Mouse (Mus musculus) liver, embryonic 14.5 days (tissue): ENCODE data around the gene Unc13d. TPM values are rescaled to one million over a fixed set of nuclear protein-coding genes. Genes with fewer than 3 reads are reported as not detected.
A peak's percentile ranks its signal among the peaks of the same experiment; 100 is the strongest.

ENCODE experiments used
- ATAC-seq: fragments of 200-750 bp; cut with Nextera tagmentation; 2 replicates; pipeline ENCODE4 v1.8.0; 2017; ENCODE audit warnings: moderate number of reproducible peaks, mild to moderate bottlenecking, moderate library complexity; ENCODE audit not compliant: insufficient read depth
- DNase-seq, 3 experiments: peaks; one replicate each; pipeline ENCODE4 v3.0.0-alpha.2; 2012 to 2013; ENCODE audit warnings: low read depth in 3 of 3, low spot score in 3 of 3
- H3K27ac ChIP-seq: fragments of 300-500 bp; sonication (generic); 2 replicates; pipeline ENCODE4 v1.5.1; 2014; ENCODE audit warnings: moderate library complexity, mild to moderate bottlenecking, control low read depth, inconsistent platforms
- H3K27me3 ChIP-seq: fragments of 300-500 bp; sonication (generic); 2 replicates; pipeline ENCODE4 v1.6.1; 2014; ENCODE audit warnings: mild to moderate bottlenecking, low read length, moderate library complexity; ENCODE audit not compliant: control insufficient read depth, insufficient read depth
- H3K36me3 ChIP-seq: fragments of 300-500 bp; sonication (generic); replicated peaks from 2 replicates; pipeline ENCODE4 v1.6.1; 2014; ENCODE audit warnings: low read depth; ENCODE audit not compliant: control insufficient read depth, insufficient read depth
- H3K4me1 ChIP-seq, 2 experiments: fragments of 200-500 bp in 1 of 2; fragments of 300-500 bp in 1 of 2; sonication (generic) in 1 of 2; replicated peaks; 2 replicates each; pipeline ENCODE4 v1.6.1; 2012 to 2014; ENCODE audit warnings: antibody characterized with exemption in 1 of 2, inconsistent platforms in 1 of 2, low read length in 1 of 2; ENCODE audit not compliant: control insufficient read depth in 2 of 2, insufficient read depth in 2 of 2
- H3K4me2 ChIP-seq: fragments of 300-500 bp; sonication (generic); 2 replicates; pipeline ENCODE4 v1.6.1; 2014; ENCODE audit warnings: low read depth, mild to moderate bottlenecking, control low read depth, moderate library complexity
- H3K4me3 ChIP-seq, 2 experiments: fragments of 200-500 bp in 1 of 2; fragments of 300-500 bp in 1 of 2; sonication (generic) in 1 of 2; 2 replicates each; pipeline ENCODE4 v1.5.1; 2012 to 2014; ENCODE audit warnings: low read depth in 2 of 2, low read length in 2 of 2, mild to moderate bottlenecking in 2 of 2, control low read depth in 1 of 2, inconsistent platforms in 1 of 2, moderate library complexity in 1 of 2; ENCODE audit not compliant: insufficient read depth in 1 of 2
- H3K9ac ChIP-seq: fragments of 300-500 bp; sonication (generic); replicated peaks from 2 replicates; pipeline ENCODE4 v1.6.1; 2014; ENCODE audit warnings: mild to moderate bottlenecking, control low read depth, moderate library complexity
- H3K9me3 ChIP-seq: fragments of 300-500 bp; sonication (generic); 2 replicates; pipeline ENCODE4 v1.6.1; 2016; ENCODE audit warnings: low read length, mixed read lengths; ENCODE audit not compliant: control insufficient read depth
- CTCF ChIP-seq: IDR thresholded peaks from 2 replicates; pipeline ENCODE4 v1.5.1; 2016; ENCODE audit warnings: antibody characterized with exemption, low read depth, control low read depth
- EP300 ChIP-seq: IDR thresholded peaks from 2 replicates; pipeline ENCODE4 v1.6.1; 2016; ENCODE audit warnings: antibody characterized with exemption, low read depth
- WGBS: fragments of 180-500 bp; shearing (Covaris S2); extraction: QIAGEN DNeasy Blood & Tissue Kit; methylation state at CpG from one replicate; pipeline ENCODE4 v1.1.7; 2014; ENCODE audit not compliant: insufficient replicate concordance; 5-methylcytosine and 5-hydroxymethylcytosine counted together
- polyA plus RNA-seq, 2 experiments: library from polyadenylated mRNA; depleted of rRNA in 1 of 2; stranded (reverse) in 1 of 2; unstranded in 1 of 2; fragments of >200 nt; fragmentation: Nextera tagmentation in 1 of 2; extraction: Ambion mirVana in 1 of 2; gene quantifications; 2 replicates each; pipeline versions ENCODE4 v1.2.1 to v1.2.3; 2012 to 2014

Gene Unc13d
- polyA plus RNA-seq, 2 experiments = 16.8 to 18.7 TPM

DNA sequence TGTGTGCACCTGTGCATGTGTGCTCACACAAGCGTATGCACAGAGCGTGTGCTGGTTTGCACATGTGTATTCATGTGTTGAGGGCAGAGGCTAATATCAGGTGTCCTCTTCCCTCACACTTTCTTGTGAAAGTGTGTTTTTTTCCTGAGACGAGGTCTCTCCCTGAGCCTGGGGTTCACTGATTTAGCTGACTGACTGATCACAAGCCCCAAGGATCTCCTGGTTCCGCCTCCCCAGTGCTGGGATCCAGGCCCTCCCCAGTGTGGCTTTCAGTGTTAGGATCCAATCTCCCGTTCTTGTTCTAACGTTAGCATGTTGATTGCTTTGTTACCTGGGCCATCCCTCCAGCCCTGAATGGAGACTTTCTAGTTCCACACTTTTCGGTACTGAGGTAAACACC lies 23.1 kb upstream of the Unc13d start:
- 71% methylated on average over 7 of the region's 7 CpGs for WGBS
- DNase-seq = no peak
- Histone ChIP-seq H3K9ac (no peak overlapping the region), H3K27ac (no peak overlapping the region), H3K4me3 (no peak overlapping the region), H3K4me1 (peaks cover 13 to 40% of the 10 kb centered on the region in 2 experiments), H3K4me2 (no peak overlapping the region), H3K27me3 (no peaks in the 10 kb centered on the region), H3K36me3 (no peaks in the 10 kb centered on the region), H3K9me3 (peaks cover 4% of the 10 kb centered on the region)
- TF ChIP-seq EP300 = no peak
- TF ChIP-seq CTCF = no peak
- no peak for ATAC-seq

DNA sequence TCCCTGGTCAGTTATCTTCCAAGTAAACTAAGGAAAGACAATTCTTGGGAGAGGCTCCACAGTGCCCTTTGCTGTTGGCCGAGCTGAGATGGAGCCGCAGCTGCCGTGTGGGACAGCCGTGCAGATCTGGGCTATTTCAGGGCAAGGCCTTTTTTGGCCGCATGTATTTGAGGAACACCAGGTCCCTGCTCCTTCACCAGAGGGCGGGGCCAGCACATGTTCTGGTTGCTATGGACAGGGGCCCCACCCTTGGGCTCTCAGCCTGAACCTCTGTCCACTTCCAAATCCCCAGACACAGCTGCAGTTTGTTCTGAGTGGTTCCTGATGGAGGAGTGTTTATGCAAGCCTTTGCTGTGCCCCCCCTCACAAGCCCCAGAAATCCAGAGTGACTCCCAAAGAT lies 22.6 kb upstream of the Unc13d start:
- no peak overlapping the region for H3K4me3 ChIP-seq
- H3K9me3 ChIP-seq = peaks cover 4% of the 10 kb centered on the region
- 49% methylated on average over 6 of the region's 6 CpGs for WGBS
- no peak for ATAC-seq
- H3K9ac ChIP-seq = no peak overlapping the region
- no peak overlapping the region for H3K4me2 ChIP-seq
- no peaks in the 10 kb centered on the region for H3K27me3 ChIP-seq
- no peak for DNase-seq
- peaks cover 13 to 40% of the 10 kb centered on the region in 2 experiments for H3K4me1 ChIP-seq
- no peak for TF ChIP-seq CTCF
- no peak for TF ChIP-seq EP300
- no peaks in the 10 kb centered on the region for H3K36me3 ChIP-seq
- no peak overlapping the region for H3K27ac ChIP-seq

DNA sequence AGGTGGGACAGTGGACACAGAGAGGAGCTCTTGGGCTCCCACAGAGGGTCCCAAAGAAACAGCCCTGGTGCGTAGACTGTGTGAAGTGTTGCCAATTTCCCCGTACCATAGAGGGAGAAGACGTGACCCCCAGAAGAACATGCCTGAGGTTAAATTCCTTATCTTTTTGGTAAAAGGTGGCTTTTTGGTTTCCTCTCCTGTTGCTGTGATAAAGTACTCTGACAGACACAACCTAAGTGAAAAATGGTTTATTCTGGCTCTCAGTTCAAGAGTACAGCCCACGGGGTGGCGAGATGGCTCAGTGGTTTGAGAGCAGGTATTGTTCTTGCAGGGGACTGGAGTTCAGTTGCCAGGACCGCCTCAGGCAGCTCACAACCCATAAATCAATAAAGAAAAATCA lies 21.7 kb upstream of the Unc13d start:
- no peak overlapping the region for H3K4me3 ChIP-seq
- WGBS = 26% methylated on average over 6 of the region's 6 CpGs
- no peak overlapping the region for H3K9ac ChIP-seq
- H3K27me3 ChIP-seq = no peaks in the 10 kb centered on the region
- no peaks in the 10 kb centered on the region for H3K36me3 ChIP-seq
- TF ChIP-seq CTCF (no peak), EP300 (no peak)
- H3K27ac ChIP-seq = no peak overlapping the region
- H3K9me3 ChIP-seq = peaks cover 4% of the 10 kb centered on the region
- H3K4me2 ChIP-seq = no peak overlapping the region
- DNase-seq (no peak), ATAC-seq (no peak)
- peaks cover 11 to 41% of the 10 kb centered on the region in 2 experiments for H3K4me1 ChIP-seq

DNA sequence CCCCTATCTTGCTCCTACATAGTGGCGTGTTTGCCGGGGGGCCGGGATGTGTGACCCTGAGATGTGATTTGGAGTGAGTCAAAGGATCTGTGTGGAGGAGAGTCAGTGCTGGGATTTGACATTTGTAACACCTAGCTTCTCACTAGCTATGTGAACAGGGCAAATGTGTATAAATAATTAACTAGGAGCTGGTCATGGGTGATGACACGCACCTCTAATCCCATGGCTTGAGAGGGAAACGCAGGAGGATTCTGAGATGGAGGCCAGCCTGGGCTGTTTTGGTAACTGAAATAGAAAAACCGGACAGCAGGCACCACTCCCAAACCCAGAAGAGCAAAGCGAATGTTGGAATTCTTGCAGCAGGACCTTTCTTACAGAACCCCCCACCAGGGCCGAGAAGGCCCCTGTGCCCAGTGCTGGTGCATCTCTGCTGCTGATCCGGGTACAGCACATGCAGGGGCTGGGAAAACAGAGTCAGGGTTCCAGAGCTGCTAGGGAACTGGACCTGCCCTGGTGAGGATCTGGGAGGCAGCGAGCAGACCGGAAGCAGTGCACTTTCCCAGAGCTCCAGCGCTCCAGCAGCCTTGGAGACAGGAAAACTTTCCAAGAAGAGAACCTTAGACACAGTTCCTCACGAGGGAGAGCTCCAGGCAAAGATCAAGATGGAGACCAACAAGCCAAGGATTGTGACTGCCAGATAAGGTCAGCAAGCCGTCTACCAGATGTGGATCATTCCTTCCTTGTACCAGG lies 21.1 kb upstream of the Unc13d start:
- WGBS = 53% methylated on average over 14 of the region's 14 CpGs

DNA sequence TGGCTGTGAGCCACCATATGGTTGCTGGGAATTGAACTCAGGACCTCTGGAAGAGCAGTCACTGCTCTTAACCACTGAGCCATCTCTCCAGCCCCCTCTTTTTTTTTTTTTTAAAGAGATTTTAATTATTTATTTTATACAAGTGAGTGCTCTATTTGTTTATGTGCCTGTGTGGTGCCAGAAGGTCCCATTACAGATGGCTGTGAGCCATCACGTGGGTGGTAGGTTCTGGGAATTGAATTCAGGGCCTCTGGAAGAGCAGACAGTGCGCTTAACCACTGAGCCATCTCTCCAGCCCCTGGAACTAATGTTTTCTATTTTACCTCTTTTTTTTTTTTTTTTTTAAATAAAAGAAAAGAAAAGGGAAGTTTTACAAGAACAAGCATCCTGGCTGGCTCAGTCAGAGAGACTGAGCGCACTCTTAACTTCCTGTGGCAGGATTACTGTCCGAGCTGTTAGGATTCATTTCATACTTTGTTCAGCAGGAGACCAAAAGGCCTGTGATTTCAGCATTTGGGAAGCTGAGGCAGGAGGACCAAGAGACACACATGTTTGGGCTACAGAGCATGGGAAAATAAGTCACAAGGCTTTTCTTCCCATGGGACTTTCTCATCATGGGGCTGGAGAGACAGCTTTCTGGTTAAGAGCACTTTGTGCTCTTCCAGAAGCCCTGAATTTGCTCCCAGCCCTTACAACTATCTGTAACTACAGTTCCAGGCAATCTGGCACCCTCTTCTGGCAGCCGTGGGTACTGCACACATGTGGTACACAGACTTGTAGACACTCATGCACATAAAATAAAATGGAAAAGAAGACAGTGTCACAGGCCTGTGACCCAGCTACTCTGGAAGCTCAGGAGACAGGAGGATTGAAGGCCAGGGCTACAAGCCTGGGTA lies 18.7 kb upstream of the Unc13d start:
- H3K36me3 ChIP-seq = no peaks in the 10 kb centered on the region
- ATAC-seq (no peak), DNase-seq (peak in 1 of 3 experiments; percentile 46)
- H3K4me3 ChIP-seq = no peak overlapping the region
- WGBS = 71% methylated on average over 5 of the region's 5 CpGs
- no peak overlapping the region for H3K9ac ChIP-seq
- no peak overlapping the region for H3K4me2 ChIP-seq
- peaks cover 13 to 33% of the 10 kb centered on the region in 2 experiments for H3K4me1 ChIP-seq
- no peak overlapping the region for H3K27ac ChIP-seq
- TF ChIP-seq CTCF (peak; percentile 77), EP300 (no peak)
- peaks cover 4% of the 10 kb centered on the region for H3K9me3 ChIP-seq
- no peaks in the 10 kb centered on the region for H3K27me3 ChIP-seq

More for the DNA sequence above, 21.1 kb upstream of the Unc13d start:
- peaks cover 10 to 38% of the 10 kb centered on the region in 2 experiments for H3K4me1 ChIP-seq
- no peaks in the 10 kb centered on the region for H3K36me3 ChIP-seq
- no peak for ATAC-seq
- no peak overlapping the region for H3K27ac ChIP-seq
- no peak overlapping the region for H3K4me2 ChIP-seq
- H3K9me3 ChIP-seq = peaks cover 4% of the 10 kb centered on the region
- DNase-seq = no peak
- H3K4me3 ChIP-seq = no peak overlapping the region
- TF ChIP-seq CTCF (no peak), EP300 (no peak)
- H3K27me3 ChIP-seq = no peaks in the 10 kb centered on the region
- H3K9ac ChIP-seq = no peak overlapping the region
